Mouse (Mus musculus): ENCODE results near the gene Ccdc190.

DNA sequence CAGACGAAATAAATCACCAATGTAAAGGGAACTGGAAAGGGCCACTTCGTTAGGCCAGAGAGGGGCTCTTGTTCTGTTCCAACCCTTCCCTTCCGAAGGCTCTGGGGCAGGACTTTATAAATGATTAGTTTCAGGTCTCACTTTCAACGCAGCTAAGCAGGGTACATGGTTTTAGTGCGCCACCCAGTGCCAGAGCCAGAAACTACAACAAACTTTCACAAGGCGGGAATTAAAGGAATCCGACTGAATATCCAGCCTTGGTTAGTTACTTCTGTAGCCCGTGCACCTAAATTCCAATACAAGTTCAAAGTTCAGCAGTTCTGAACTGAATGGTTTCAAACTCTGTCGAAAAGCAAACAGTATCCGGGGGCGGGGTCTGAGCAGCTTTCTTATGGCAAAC, 9.2 kb upstream of the Ccdc190 start:
- TF ChIP-seq CTCF (IDR thresholded peaks at IDR 0.05; ENCODE audit: insufficient read depth, low read depth, low read length) = peak; percentile 33; the same call in 1 of the 2 replicates
- TF ChIP-seq POLR2A (IDR thresholded peaks at IDR 0.05; ENCODE audit: insufficient read depth, low read depth, low read length) = no peak

Measured in olfactory bulb, adult 2 months (tissue).